Mouse (Mus musculus): ENCODE results near the gene Shf. TPM values are rescaled to one million over a fixed set of nuclear protein-coding genes. Genes with fewer than 3 reads are reported as not detected.

Gene Shf
- polyA plus RNA-seq, 1 experiment from 2014 or later = 17.5 TPM

- ATAC-seq (ENCODE audit: low read depth) = no peak
- Histone ChIP-seq H3K27me3 (ENCODE audit: control insufficient read depth, insufficient read depth, low read length) (no peaks in the 10 kb centered on the region), H3K9ac (replicated peaks; ENCODE audit: low read depth, low read length) (no peak overlapping the region), H3K4me3 (ENCODE audit: low read depth, low read length) (no peak overlapping the region), H3K36me3 (ENCODE audit: control insufficient read depth, insufficient read depth, low read length) (no peaks in the 10 kb centered on the region), H3K27ac (ENCODE audit: low read depth, low read length) (no peak overlapping the region), H3K4me2 (ENCODE audit: low read depth, low read length) (no peak overlapping the region), H3K4me1 (ENCODE audit: control insufficient read depth, insufficient read depth, low read length) (no peaks in the 10 kb centered on the region), H3K9me3 (ENCODE audit: control insufficient read depth, low read length) (no peaks in the 10 kb centered on the region)
- WGBS = 68% methylated on average over 3 of the region's 3 CpGs
Measured at GRCm38 (mm10) chr2:122323960-122324359, 45.0 kb downstream of the Shf start.

DNA sequence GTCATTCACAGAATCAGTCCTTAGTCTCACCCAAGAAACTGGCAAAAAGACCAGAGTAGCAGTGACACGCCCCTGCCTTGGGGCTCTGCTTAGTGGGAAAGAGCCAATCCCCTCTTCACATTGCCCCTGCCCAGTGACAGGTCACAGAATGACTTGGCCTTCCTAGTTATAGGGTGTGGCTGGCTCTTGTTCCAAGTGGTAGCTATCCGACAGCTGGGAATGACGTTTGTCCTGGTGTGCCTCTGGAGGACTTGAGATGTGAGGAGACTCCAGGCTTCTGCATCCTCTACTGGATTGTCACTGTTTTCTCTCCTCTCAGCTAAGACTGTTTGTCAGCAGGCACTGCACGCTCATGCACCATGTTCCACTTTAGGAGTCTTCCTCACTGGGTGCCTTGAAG lies 51.6 kb downstream of the Shf start:
- Histone ChIP-seq H3K27me3 (ENCODE audit: control insufficient read depth, insufficient read depth, low read length) (peaks cover 16% of the 10 kb centered on the region), H3K4me3 (ENCODE audit: low read depth, low read length) (no peak overlapping the region), H3K4me1 (ENCODE audit: control insufficient read depth, insufficient read depth, low read length) (no peaks in the 10 kb centered on the region), H3K27ac (ENCODE audit: low read depth, low read length) (no peak overlapping the region), H3K9ac (replicated peaks; ENCODE audit: low read depth, low read length) (no peak overlapping the region), H3K9me3 (ENCODE audit: control insufficient read depth, low read length) (no peaks in the 10 kb centered on the region), H3K36me3 (ENCODE audit: control insufficient read depth, insufficient read depth, low read length) (no peaks in the 10 kb centered on the region), H3K4me2 (ENCODE audit: low read depth, low read length) (no peak overlapping the region)
- WGBS = 66% methylated on average over 4 of the region's 4 CpGs
- ATAC-seq (ENCODE audit: low read depth) = no peak

DNA sequence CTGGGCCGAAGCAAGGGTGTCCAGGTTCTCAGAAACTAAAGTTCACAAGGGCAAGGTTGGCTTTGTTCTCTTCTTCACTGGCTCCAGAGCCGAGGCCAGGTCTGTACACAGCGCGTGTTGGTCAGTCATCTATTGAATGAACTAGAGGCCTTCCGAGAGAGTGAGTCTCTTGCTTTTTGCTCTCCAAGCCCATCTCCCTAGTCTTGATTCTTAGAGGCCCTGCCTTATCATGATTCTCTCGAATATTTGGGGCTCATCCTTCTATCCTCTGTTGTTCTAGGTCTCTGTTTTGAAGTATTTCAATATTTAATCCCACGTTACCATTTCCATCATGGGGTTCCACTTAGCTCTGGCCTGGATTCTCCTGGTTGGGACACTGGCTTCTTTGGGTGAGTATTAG lies 53.6 kb downstream of the Shf start, which contains the start of gene Duox1:
Gene Duox1 (plus strand): TSS at position 301 of the 400 bp plus-strand sequence.
- Histone ChIP-seq H3K9me3 (ENCODE audit: control insufficient read depth, low read length) (no peaks in the 10 kb centered on the region), H3K27ac (ENCODE audit: low read depth, low read length) (no peak within 1 kb of the TSS), H3K27me3 (ENCODE audit: control insufficient read depth, insufficient read depth, low read length) (peaks cover 16% of the 10 kb centered on the region), H3K4me3 (ENCODE audit: low read depth, low read length) (no peak within 1 kb of the TSS), H3K9ac (replicated peaks; ENCODE audit: low read depth, low read length) (no peak within 1 kb of the TSS), H3K36me3 (ENCODE audit: control insufficient read depth, insufficient read depth, low read length) (no peaks in the 10 kb centered on the region), H3K4me1 (ENCODE audit: control insufficient read depth, insufficient read depth, low read length) (no peaks in the 10 kb centered on the region), H3K4me2 (ENCODE audit: low read depth, low read length) (no peak within 1 kb of the TSS)
- no peak for ATAC-seq (ENCODE audit: low read depth)
- WGBS = 93% methylated on average over 7 of the region's 7 CpGs

- ATAC-seq (ENCODE audit: low read depth) = peak; percentile 41; the same call in 1 of the 2 replicates
- Histone ChIP-seq H3K4me1 (ENCODE audit: control insufficient read depth, insufficient read depth, low read length) (no peaks in the 10 kb centered on the region), H3K27me3 (ENCODE audit: control insufficient read depth, insufficient read depth, low read length) (peaks cover 16% of the 10 kb centered on the region), H3K4me3 (ENCODE audit: low read depth, low read length) (peak within 1 kb of the TSS; percentile 11; the same call in 1 of the 2 replicates), H3K4me2 (ENCODE audit: low read depth, low read length) (peak within 1 kb of the TSS; percentile 30), H3K36me3 (ENCODE audit: control insufficient read depth, insufficient read depth, low read length) (no peaks in the 10 kb centered on the region), H3K9me3 (ENCODE audit: control insufficient read depth, low read length) (no peaks in the 10 kb centered on the region), H3K9ac (replicated peaks; ENCODE audit: low read depth, low read length) (no peak within 1 kb of the TSS), H3K27ac (ENCODE audit: low read depth, low read length) (no peak within 1 kb of the TSS)
- WGBS = under 1% methylated on average over 24 of the region's 24 CpGs
Measured at GRCm38 (mm10) chr2:122313536-122313935, 55.4 kb downstream of the Shf start, which contains the start of gene Duoxa1. Gene Duoxa1, minus strand, starts transcription at chr2:122313730.

DNA sequence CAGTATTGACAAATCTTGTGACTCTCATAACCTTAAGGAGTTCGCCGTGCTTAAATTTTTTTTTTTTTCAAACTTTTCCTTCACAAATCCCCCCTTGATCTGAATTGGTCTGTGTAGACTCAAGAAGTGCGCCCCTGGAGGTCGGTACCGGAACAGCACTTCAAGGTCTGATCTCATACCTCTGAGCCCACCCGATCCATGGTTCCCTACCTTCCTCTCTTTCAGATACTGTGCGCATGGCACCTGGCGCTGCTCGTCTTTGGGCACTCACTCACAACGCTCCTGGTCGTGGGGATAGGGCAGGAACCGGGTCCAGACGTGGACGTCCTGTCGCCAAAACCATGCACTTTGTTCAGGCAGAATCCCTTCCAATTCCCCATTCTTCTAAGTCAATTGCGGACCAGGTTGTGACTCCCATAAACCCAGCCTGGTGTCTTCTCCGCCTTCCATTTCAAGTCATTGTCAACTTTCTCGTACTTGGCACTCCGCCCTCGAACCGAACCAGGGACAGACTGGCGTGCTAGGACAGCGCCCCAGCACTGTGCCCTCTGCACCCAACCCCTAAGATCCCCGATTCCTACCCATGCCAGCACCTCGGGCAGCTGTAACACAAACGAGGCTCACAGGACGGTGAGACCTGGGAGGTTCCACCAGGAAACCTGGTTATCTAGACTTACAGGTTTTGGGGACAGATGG lies 56.1 kb downstream of the Shf start:
- Histone ChIP-seq H3K27ac (ENCODE audit: low read depth, low read length) (no peak overlapping the region), H3K4me2 (ENCODE audit: low read depth, low read length) (peak overlapping the region; percentile 30), H3K4me3 (ENCODE audit: low read depth, low read length) (peak overlapping the region; percentile 11; the same call in 1 of the 2 replicates), H3K9ac (replicated peaks; ENCODE audit: low read depth, low read length) (no peak overlapping the region), H3K36me3 (ENCODE audit: control insufficient read depth, insufficient read depth, low read length) (no peaks in the 10 kb centered on the region), H3K9me3 (ENCODE audit: control insufficient read depth, low read length) (no peaks in the 10 kb centered on the region), H3K27me3 (ENCODE audit: control insufficient read depth, insufficient read depth, low read length) (peaks cover 16% of the 10 kb centered on the region), H3K4me1 (ENCODE audit: control insufficient read depth, insufficient read depth, low read length) (no peaks in the 10 kb centered on the region)
- 4% methylated on average over 27 of the region's 27 CpGs for WGBS
- ATAC-seq (ENCODE audit: low read depth) = peak; percentile 66; the same call in 1 of the 2 replicates

DNA sequence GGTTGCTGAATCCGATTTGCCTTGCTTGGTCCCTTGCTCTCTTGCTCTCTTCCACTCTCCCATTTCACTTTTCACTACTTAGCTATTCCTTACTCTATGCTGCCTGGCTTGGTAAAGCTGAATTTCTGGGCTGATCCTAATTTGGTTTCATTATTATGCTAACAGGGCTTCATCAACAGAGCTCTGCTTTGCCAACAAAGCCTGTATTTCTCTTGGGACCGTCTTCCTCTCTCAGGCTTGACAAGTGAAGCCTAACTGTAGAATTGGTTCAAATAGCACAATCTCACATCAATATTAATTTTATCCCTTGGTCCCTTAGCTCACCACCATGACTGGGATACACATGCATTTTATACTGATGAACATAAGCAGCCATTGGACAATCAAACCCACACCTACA lies 57.4 kb downstream of the Shf start:
- H3K9me3 ChIP-seq (ENCODE audit: control insufficient read depth, low read length) = no peaks in the 10 kb centered on the region
- peaks cover 23% of the 10 kb centered on the region for H3K27me3 ChIP-seq (ENCODE audit: control insufficient read depth, insufficient read depth, low read length)
- no peaks in the 10 kb centered on the region for H3K36me3 ChIP-seq (ENCODE audit: control insufficient read depth, insufficient read depth, low read length)
- H3K4me2 ChIP-seq (ENCODE audit: low read depth, low read length) = no peak overlapping the region
- ATAC-seq (ENCODE audit: low read depth) = no peak
- no peaks in the 10 kb centered on the region for H3K4me1 ChIP-seq (ENCODE audit: control insufficient read depth, insufficient read depth, low read length)
- WGBS = 37% methylated on average over 2 of the region's 2 CpGs
- no peak overlapping the region for H3K4me3 ChIP-seq (ENCODE audit: low read depth, low read length)
- H3K27ac ChIP-seq (ENCODE audit: low read depth, low read length) = no peak overlapping the region
- H3K9ac ChIP-seq (replicated peaks; ENCODE audit: low read depth, low read length) = no peak overlapping the region

GRCm38 (mm10) chr2:122309647-122310046 lies 59.3 kb downstream of the Shf start:
- H3K27me3 ChIP-seq (ENCODE audit: control insufficient read depth, insufficient read depth, low read length) = peaks cover 23% of the 10 kb centered on the region
- H3K9ac ChIP-seq (replicated peaks; ENCODE audit: low read depth, low read length) = no peak overlapping the region
- no peaks in the 10 kb centered on the region for H3K4me1 ChIP-seq (ENCODE audit: control insufficient read depth, insufficient read depth, low read length)
- ATAC-seq (ENCODE audit: low read depth) = no peak
- no peak overlapping the region for H3K4me2 ChIP-seq (ENCODE audit: low read depth, low read length)
- no peak overlapping the region for H3K4me3 ChIP-seq (ENCODE audit: low read depth, low read length)
- WGBS = 41% methylated on average over 3 of the region's 3 CpGs
- H3K27ac ChIP-seq (ENCODE audit: low read depth, low read length) = no peak overlapping the region
- no peaks in the 10 kb centered on the region for H3K36me3 ChIP-seq (ENCODE audit: control insufficient read depth, insufficient read depth, low read length)
- H3K9me3 ChIP-seq (ENCODE audit: control insufficient read depth, low read length) = no peaks in the 10 kb centered on the region

DNA sequence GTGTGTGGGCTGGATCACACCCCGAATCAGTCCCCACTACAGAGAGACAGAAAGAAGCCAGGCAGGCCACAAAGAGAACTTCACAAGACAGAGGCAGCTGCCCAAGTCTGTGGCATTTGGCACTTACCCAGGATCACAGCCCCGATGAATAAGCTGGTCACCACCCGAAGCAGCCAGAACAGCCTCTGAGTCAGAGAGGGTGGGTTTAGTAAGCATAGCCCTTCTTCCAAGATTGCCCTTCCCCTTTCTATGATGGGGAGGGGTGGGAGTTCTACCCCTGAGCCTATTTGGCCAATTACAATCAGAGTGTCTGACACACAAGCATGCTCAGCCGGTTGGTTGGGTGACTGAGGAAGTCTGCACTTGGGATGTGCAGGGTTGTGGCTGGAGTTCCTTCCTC lies 62.8 kb downstream of the Shf start:
- Histone ChIP-seq H3K9ac (replicated peaks; ENCODE audit: low read depth, low read length) (no peak overlapping the region), H3K4me2 (ENCODE audit: low read depth, low read length) (no peak overlapping the region), H3K27ac (ENCODE audit: low read depth, low read length) (no peak overlapping the region), H3K27me3 (ENCODE audit: control insufficient read depth, insufficient read depth, low read length) (peaks cover 26% of the 10 kb centered on the region), H3K4me1 (ENCODE audit: control insufficient read depth, insufficient read depth, low read length) (0 out of 2 replicates have a peak, but pooled peaks cover 9% of the 10 kb centered on the region), H3K9me3 (ENCODE audit: control insufficient read depth, low read length) (no peaks in the 10 kb centered on the region), H3K36me3 (ENCODE audit: control insufficient read depth, insufficient read depth, low read length) (no peaks in the 10 kb centered on the region), H3K4me3 (ENCODE audit: low read depth, low read length) (no peak overlapping the region)
- 57% methylated on average over 4 of the region's 4 CpGs for WGBS
- ATAC-seq (ENCODE audit: low read depth) = no peak

GRCm38 (mm10) chr2:122305097-122305892 lies 63.7 kb downstream of the Shf start:
- H3K36me3 ChIP-seq (ENCODE audit: control insufficient read depth, insufficient read depth, low read length) = no peaks in the 10 kb centered on the region
- WGBS = 89% methylated on average over 16 of the region's 16 CpGs
- no peaks in the 10 kb centered on the region for H3K9me3 ChIP-seq (ENCODE audit: control insufficient read depth, low read length)
- no peak for ATAC-seq (ENCODE audit: low read depth)
- no peak overlapping the region for H3K4me2 ChIP-seq (ENCODE audit: low read depth, low read length)
- H3K9ac ChIP-seq (replicated peaks; ENCODE audit: low read depth, low read length) = no peak overlapping the region
- no peak overlapping the region for H3K4me3 ChIP-seq (ENCODE audit: low read depth, low read length)
- H3K4me1 ChIP-seq (ENCODE audit: control insufficient read depth, insufficient read depth, low read length) = 0 out of 2 replicates have a peak, but pooled peaks cover 9% of the 10 kb centered on the region
- H3K27ac ChIP-seq (ENCODE audit: low read depth, low read length) = no peak overlapping the region
- H3K27me3 ChIP-seq (ENCODE audit: control insufficient read depth, insufficient read depth, low read length) = peaks cover 35% of the 10 kb centered on the region

Data from neural tube, embryonic 14.5 days (tissue).